Mouse (Mus musculus): ENCODE results near the gene Ide. TPM values are rescaled to one million over a fixed set of nuclear protein-coding genes. Genes with fewer than 3 reads are reported as not detected.
A peak's percentile ranks its signal among the peaks of the same experiment; 100 is the strongest.

The Ide gene
- total RNA-seq, 2 experiments from 2014 or later: 59.2 to 97.0 TPM

GRCm38 (mm10) chr19:37333357-37333756, 4.3 kb downstream of the Ide start:
- DNase-seq: no peak

- no peak for DNase-seq
Observed at GRCm38 (mm10) chr19:37332726-37333125, 4.9 kb downstream of the Ide start.

- no peak for DNase-seq
Observed at GRCm38 (mm10) chr19:37327216-37327615, 10.4 kb downstream of the Ide start.

- no peak for DNase-seq
Observed at GRCm38 (mm10) chr19:37323566-37323965, 14.1 kb downstream of the Ide start.

GRCm38 (mm10) chr19:37320802-37321619, 16.6 kb downstream of the Ide start:
- peak; percentile 41 to 64 for DNase-seq

- peak; percentile 30 to 59 for DNase-seq
Observed at GRCm38 (mm10) chr19:37317359-37317758, 20.3 kb downstream of the Ide start.

- peak; percentile 72 to 81 for DNase-seq
Observed at GRCm38 (mm10) chr19:37315091-37315490, 22.6 kb downstream of the Ide start.

- no peak for DNase-seq
Observed at GRCm38 (mm10) chr19:37311426-37311825, 26.2 kb downstream of the Ide start.

- no peak for DNase-seq
Observed at GRCm38 (mm10) chr19:37310133-37310532, 27.5 kb downstream of the Ide start.

GRCm38 (mm10) chr19:37308941-37309340, 28.7 kb downstream of the Ide start:
- no peak for DNase-seq

GRCm38 (mm10) chr19:37307826-37308545, 29.7 kb downstream of the Ide start:
- no peak for DNase-seq

GRCm38 (mm10) chr19:37306176-37306575, 31.5 kb downstream of the Ide start:
- DNase-seq: no peak

- no peak for DNase-seq
Observed at GRCm38 (mm10) chr19:37304866-37305265, 32.8 kb downstream of the Ide start.

GRCm38 (mm10) chr19:37304006-37304405, 33.6 kb downstream of the Ide start:
- no peak for DNase-seq

- DNase-seq: no peak
Observed at GRCm38 (mm10) chr19:37301733-37302132, 35.9 kb downstream of the Ide start.

GRCm38 (mm10) chr19:37291676-37292075, 46.0 kb downstream of the Ide start:
- peak in 1 of 2 experiments; percentile 72 for DNase-seq

- peak in 1 of 2 experiments; percentile 26 for DNase-seq
Observed at GRCm38 (mm10) chr19:37290906-37291305, 46.7 kb downstream of the Ide start.

GRCm38 (mm10) chr19:37284775-37285174, 52.9 kb downstream of the Ide start:
- no peak for DNase-seq

GRCm38 (mm10) chr19:37283166-37283565, 54.5 kb downstream of the Ide start:
- no peak for DNase-seq

- DNase-seq: no peak
Observed at GRCm38 (mm10) chr19:37281710-37282109, 55.9 kb downstream of the Ide start.

- peak in 1 of 2 experiments; percentile 56 for DNase-seq
Observed at GRCm38 (mm10) chr19:37279194-37279593, 58.5 kb downstream of the Ide start.

GRCm38 (mm10) chr19:37275555-37275954, 62.1 kb downstream of the Ide start:
- DNase-seq: no peak

- no peak for DNase-seq
Observed at GRCm38 (mm10) chr19:37269106-37269505, 68.5 kb downstream of the Ide start.

Data from heart, adult 18-20 months (tissue).